Comparison of ENCODE assay signal across 10 mouse cellular contexts in genomic region chr10:40737274-40738112, GRCm38 (mm10). TPM values are rescaled to one million over a fixed set of nuclear protein-coding genes. Genes with fewer than 3 reads are reported as not detected.
DNase-seq lines count a peak whose midpoint lies in the region; ATAC-seq and TF ChIP-seq lines count a peak whose summit lies in the region.
"Had no signal": no experiment of that assay in that cellular context is flagged by ENCODE, and none has a peak within 500 bp of the region (broad histone marks: within the 10 kb centered on the region; RNA-seq: fewer than 3 reads in every experiment).

No protein-coding gene starts in this region.

- H3K36me3 ChIP-seq in heart, embryonic 12.5 days: no peaks in the 10 kb centered on the region
- no peaks in the 10 kb centered on the region for H3K36me3 ChIP-seq in heart, postnatal 0 days (replicated peaks; ENCODE audit: control insufficient read depth, insufficient read depth, low read length)
- no peaks in the 10 kb centered on the region for H3K36me3 ChIP-seq in midbrain, embryonic 10.5 days

- no peaks in the 10 kb centered on the region for H3K9me3 ChIP-seq in heart, embryonic 12.5 days (replicated peaks)
- no peaks in the 10 kb centered on the region for H3K9me3 ChIP-seq in heart, postnatal 0 days (replicated peaks; ENCODE audit: control insufficient read depth, low read length)
- no peaks in the 10 kb centered on the region for H3K9me3 ChIP-seq in midbrain, embryonic 10.5 days (replicated peaks)

- no peak for TF ChIP-seq POLR2A in brain, embryonic 14.5 days (IDR thresholded peaks at IDR 0.05; ENCODE audit: borderline replicate concordance, extremely low read depth, insufficient read depth, insufficient read length, poor library complexity, severe bottlenecking)

- peak overlapping the region; percentile 68 for H3K27ac ChIP-seq in heart, embryonic 12.5 days (ENCODE audit: poor library complexity, severe bottlenecking)
- peak overlapping the region; percentile 3; the same call in 1 of the 2 replicates for H3K27ac ChIP-seq in heart, postnatal 0 days (ENCODE audit: low read depth)
- 0 out of 2 replicates have a peak overlapping the region, but pooled peaks have one; percentile 33 for H3K27ac ChIP-seq in midbrain, embryonic 10.5 days (replicated peaks)

- H3K4me3 ChIP-seq in heart, embryonic 12.5 days: peak overlapping the region; percentile 32
- peak overlapping the region; percentile 36 for H3K4me3 ChIP-seq in heart, postnatal 0 days (ENCODE audit: low read depth, low read length)
- no peak overlapping the region for H3K4me3 ChIP-seq in midbrain, embryonic 10.5 days

- no peak for DNase-seq in heart, adult 8-10 months (ENCODE audit: low spot score)
- DNase-seq in brain, embryonic 14.5 days (ENCODE audit: low read depth): peak; percentile 70
- DNase-seq in heart, postnatal 0 days (ENCODE audit: low spot score): peak; percentile 47
- DNase-seq in midbrain, embryonic 10.5 days (ENCODE audit: low spot score): no peak
- no peak for DNase-seq in adrenal gland, adult 2 months
- no peak for DNase-seq in frontal cortex, postnatal 25 days (ENCODE audit: low spot score in 2 of 2)
- DNase-seq: lung, postnatal 10 days; thymus, postnatal 4 days had no signal

- 0 out of 2 replicates have a peak, but pooled peaks have one; percentile 18 for ATAC-seq in heart, embryonic 12.5 days (ENCODE audit: insufficient number of reproducible peaks, low FRiP score)
- peak; percentile 39 for ATAC-seq in heart, postnatal 0 days (ENCODE audit: insufficient read depth, low read depth)
- ATAC-seq in granulocyte monocyte progenitor cell, adult 5-6 weeks (replicated peaks; ENCODE audit: poor library complexity, severe bottlenecking): no peak

- H3K4me1 ChIP-seq in heart, embryonic 12.5 days (replicated peaks): peaks cover 36% of the 10 kb centered on the region
- H3K4me1 ChIP-seq in heart, postnatal 0 days (ENCODE audit: control insufficient read depth, insufficient read depth): no peaks in the 10 kb centered on the region
- peaks cover 14% of the 10 kb centered on the region for H3K4me1 ChIP-seq in midbrain, embryonic 10.5 days

- H3K27me3 ChIP-seq in heart, embryonic 12.5 days (replicated peaks): no peaks in the 10 kb centered on the region
- no peaks in the 10 kb centered on the region for H3K27me3 ChIP-seq in heart, postnatal 0 days (ENCODE audit: control insufficient read depth, insufficient read depth, low read length)
- H3K27me3 ChIP-seq in midbrain, embryonic 10.5 days (ENCODE audit: low read depth, poor library complexity, severe bottlenecking): no peaks in the 10 kb centered on the region

- TF ChIP-seq CTCF in brain, embryonic 14.5 days (IDR thresholded peaks at IDR 0.05; ENCODE audit: borderline replicate concordance, extremely low read depth, insufficient read depth, insufficient read length): no peak
- no peak for TF ChIP-seq CTCF in heart, postnatal 0 days (IDR thresholded peaks at IDR 0.05; ENCODE audit: low read depth)

- H3K9ac ChIP-seq in heart, embryonic 12.5 days: no peak overlapping the region; the same call in 1 of the 2 replicates
- H3K9ac ChIP-seq in heart, postnatal 0 days (replicated peaks; ENCODE audit: low read depth, low read length): no peak overlapping the region

- H3K4me2 ChIP-seq in heart, embryonic 12.5 days: peak overlapping the region; percentile 72
- H3K4me2 ChIP-seq in heart, postnatal 0 days (ENCODE audit: low read depth, low read length): peak overlapping the region; percentile 55

- WGBS in heart, embryonic 12.5 days: 31% methylated on average over 22 of the region's 22 CpGs
- WGBS in heart, postnatal 0 days: 20% methylated on average over 22 of the region's 22 CpGs
- 87% methylated on average over 22 of the region's 22 CpGs for WGBS in midbrain, embryonic 10.5 days

- no peak for TF ChIP-seq EP300 in heart, postnatal 0 days (IDR thresholded peaks at IDR 0.05; ENCODE audit: low read depth)

RNA-seq across cellular contexts. Expression of gene Mettl24, which starts 54.4 kb away (rescaled TPM):
- 2.5 and 3.0 TPM in 2 replicates for polyA plus RNA-seq in heart, embryonic 12.5 days (2016; fragmentation: Nextera tagmentation; extraction: Ambion mirVana)
- 1 to 10 TPM in 3 of 4 experiments, under 1 TPM in 1; 0.90 to 2.4 (median 1.5) TPM for total RNA-seq in heart, adult 8-10 months (2022)
- polyA plus RNA-seq in brain, embryonic 14.5 days (2012; rRNA removed): 0.19 and 0.26 TPM in 2 replicates
- total RNA-seq in heart, postnatal 0 days (2014; rRNA removed; ENCODE audit: low replicate concordance): 0.43 and 4.7 TPM in 2 replicates
- polyA plus RNA-seq in heart, postnatal 0 days (2015; fragmentation: Nextera tagmentation; extraction: Ambion mirVana): 2.9 and 3.0 TPM in 2 replicates
- polyA plus RNA-seq in midbrain, embryonic 10.5 days (2016; fragmentation: Nextera tagmentation; extraction: Ambion mirVana): 0.54 and 1.2 TPM in 2 replicates
- total RNA-seq in adrenal gland, adult 2 months (2021): 1 to 10 TPM; 5.8 to 8.9 TPM
- 2.7 and 3.7 TPM in 2 replicates for polyA plus RNA-seq in adrenal gland, adult 2 months (2012; rRNA removed)
- not detected in 2 replicates for total RNA-seq in granulocyte monocyte progenitor cell, adult 5-6 weeks (2014; fragmentation: Nextera tagmentation)
- 0.13 and 0.21 TPM in 2 replicates for total RNA-seq in granulocyte monocyte progenitor cell, adult 5-6 weeks (2017)

Comparison
In these comparisons a context has a peak if more than half of its experiments do, and no peak if none do; other contexts are left out.
1. DNase-seq: peak in brain, embryonic 14.5 days (single experiment) and heart, postnatal 0 days (single experiment); none in heart, adult 8-10 months (single experiment), midbrain, embryonic 10.5 days (single experiment), adrenal gland, adult 2 months (single experiment) and frontal cortex, postnatal 25 days (0 of 2).
2. H3K27ac ChIP-seq: peak in every context shown above with its lines; median percentile 68 in heart, embryonic 12.5 days; 33 in midbrain, embryonic 10.5 days; 3 in heart, postnatal 0 days.